Mouse (Mus musculus) kidney, embryonic 16.5 days (tissue): ENCODE results near the gene Larp4. TPM values are rescaled to one million over a fixed set of nuclear protein-coding genes. Genes with fewer than 3 reads are reported as not detected.

Source experiments
- ATAC-seq: fragments of 200-750 bp; cut with Nextera tagmentation; 2 replicates; pipeline ENCODE4 v1.8.0; 2017; ENCODE audit warnings: moderate TSS enrichment; ENCODE audit not compliant: low FRiP score, low TSS enrichment
- H3K27ac ChIP-seq: fragments of 300-500 bp; sonication (generic); 2 replicates; pipeline ENCODE4 v1.5.1; 2014; ENCODE audit warnings: low read length
- H3K27me3 ChIP-seq: fragments of 300-500 bp; sonication (generic); 2 replicates; pipeline ENCODE4 v1.6.1; 2014; ENCODE audit warnings: low read length, control low read depth, mixed read lengths; ENCODE audit not compliant: insufficient read depth
- H3K36me3 ChIP-seq: fragments of 300-500 bp; sonication (generic); 2 replicates; pipeline ENCODE4 v1.6.1; 2014; ENCODE audit warnings: low read length, control low read depth, mixed read lengths; ENCODE audit not compliant: insufficient read depth
- H3K4me1 ChIP-seq: fragments of 300-500 bp; sonication (generic); 2 replicates; pipeline ENCODE4 v1.6.1; 2014; ENCODE audit warnings: low read length, control low read depth, mixed read lengths; ENCODE audit not compliant: insufficient read depth
- H3K4me2 ChIP-seq: fragments of 300-500 bp; sonication (generic); replicated peaks from 2 replicates; pipeline ENCODE4 v1.6.1; 2014; ENCODE audit warnings: low read depth, low read length
- H3K4me3 ChIP-seq: fragments of 300-500 bp; sonication (generic); 2 replicates; pipeline ENCODE4 v1.5.1; 2014; ENCODE audit warnings: mild to moderate bottlenecking, low read length
- H3K9ac ChIP-seq: fragments of 300-500 bp; sonication (generic); replicated peaks from 2 replicates; pipeline ENCODE4 v1.6.1; 2014; ENCODE audit warnings: low read length
- H3K9me3 ChIP-seq: fragments of 300-500 bp; sonication (generic); 2 replicates; pipeline ENCODE4 v1.6.1; 2016; ENCODE audit warnings: low read length, control low read depth
- WGBS: fragments of 180-500 bp; shearing (Covaris S2); extraction: QIAGEN DNeasy Blood & Tissue Kit; methylation state at CpG from one replicate; pipeline ENCODE4 v1.1.7; 2014; 5-methylcytosine and 5-hydroxymethylcytosine counted together
- polyA plus RNA-seq: library from polyadenylated mRNA; unstranded; fragments of >200 nt; fragmentation: Nextera tagmentation; extraction: Ambion mirVana; gene quantifications from 2 replicates; pipeline ENCODE4 v1.2.1, GENCODE M21; 2015

The Larp4 gene
- polyA plus RNA-seq, 1 experiment from 2014 or later, result 33.7 TPM

DNA sequence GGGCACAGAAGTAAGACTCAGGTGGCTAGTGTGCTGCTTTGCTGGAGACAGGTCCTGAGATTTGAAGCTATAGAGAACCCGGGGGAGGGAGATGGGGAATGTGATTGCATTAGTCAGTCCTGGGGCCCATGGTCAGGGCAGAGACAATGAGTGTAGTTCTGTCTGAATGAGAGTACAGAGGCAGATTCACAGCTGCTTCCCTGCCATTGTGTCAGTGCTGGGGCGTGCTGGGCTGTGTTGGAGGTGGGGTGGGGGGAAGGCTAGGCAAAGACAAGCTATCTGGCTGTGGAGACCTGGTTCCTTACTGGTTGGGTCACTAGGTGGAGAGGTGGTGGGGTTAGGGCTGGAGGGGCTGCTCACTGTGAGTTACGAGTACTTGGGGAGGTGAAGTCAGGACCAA is 82.9 kb downstream of the Larp4 start:
- WGBS, result 37% methylated on average over 3 of the region's 3 CpGs
- Histone ChIP-seq H3K4me2 (no peak overlapping the region), H3K27ac (no peak overlapping the region), H3K27me3 (no peaks in the 10 kb centered on the region), H3K4me1 (peaks cover 13% of the 10 kb centered on the region), H3K9me3 (no peaks in the 10 kb centered on the region), H3K4me3 (no peak overlapping the region), H3K9ac (no peak overlapping the region), H3K36me3 (peaks cover 8% of the 10 kb centered on the region; the same call in 1 of the 2 replicates)
- ATAC-seq, result 0 out of 2 replicates have a peak, but pooled peaks have one; percentile 19

DNA sequence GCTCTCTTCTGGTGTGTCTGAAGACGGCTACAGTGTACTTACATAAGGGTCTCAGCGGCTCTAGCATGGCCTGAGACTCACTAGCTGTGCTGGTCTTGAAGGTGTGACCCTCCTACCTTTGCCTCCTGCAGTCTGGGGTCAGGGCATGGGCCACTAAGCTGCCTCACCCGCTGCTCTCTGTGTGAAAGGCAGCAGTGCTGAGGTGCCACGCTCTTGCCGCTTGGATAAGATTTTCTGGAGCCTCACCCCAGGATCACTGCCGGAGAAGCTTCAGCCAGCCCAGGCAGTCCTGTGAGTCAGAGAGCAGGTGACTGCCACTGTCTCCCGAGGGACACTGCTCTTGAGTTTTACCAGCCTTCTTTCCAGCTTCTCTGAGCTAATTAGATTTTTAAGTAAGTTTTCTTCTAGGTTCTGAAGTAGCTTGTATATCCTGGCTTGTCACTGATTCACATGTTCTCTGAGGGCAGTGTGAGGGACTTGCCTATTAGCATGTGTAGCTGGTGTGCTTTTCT is 86.6 kb downstream of the Larp4 start:
- Histone ChIP-seq H3K4me1 (peaks cover 21% of the 10 kb centered on the region), H3K27me3 (no peaks in the 10 kb centered on the region), H3K27ac (no peak overlapping the region), H3K36me3 (no peaks in the 10 kb centered on the region), H3K4me2 (no peak overlapping the region), H3K9me3 (no peaks in the 10 kb centered on the region), H3K4me3 (no peak overlapping the region), H3K9ac (no peak overlapping the region)
- no peak for ATAC-seq
- 65% methylated on average over 7 of the region's 7 CpGs for WGBS

DNA sequence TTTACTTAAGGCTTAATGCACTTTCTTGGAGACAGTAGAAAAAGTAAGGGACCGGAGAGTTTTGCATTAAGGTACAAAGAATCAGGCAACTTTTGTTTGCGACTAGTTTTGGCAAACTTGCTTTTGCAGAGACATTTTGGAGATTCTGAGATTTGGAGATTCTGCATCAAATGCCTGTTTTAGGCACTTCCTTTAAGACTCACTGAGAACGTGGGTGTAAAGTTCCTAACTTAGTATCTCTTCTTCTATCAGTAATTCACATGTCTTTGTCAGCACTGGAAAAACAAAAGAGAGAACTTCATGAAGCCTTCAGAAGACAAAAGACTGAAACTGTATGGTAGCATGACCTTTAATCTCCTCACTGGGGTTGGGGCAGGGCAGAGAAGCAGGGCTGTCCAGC is 87.8 kb downstream of the Larp4 start:
- Histone ChIP-seq H3K4me1 (peaks cover 21% of the 10 kb centered on the region), H3K27ac (no peak overlapping the region), H3K4me3 (no peak overlapping the region), H3K4me2 (no peak overlapping the region), H3K9me3 (no peaks in the 10 kb centered on the region), H3K9ac (no peak overlapping the region), H3K36me3 (no peaks in the 10 kb centered on the region), H3K27me3 (no peaks in the 10 kb centered on the region)
- WGBS, result 87% methylated on average over 3 of the region's 3 CpGs
- no peak for ATAC-seq

DNA sequence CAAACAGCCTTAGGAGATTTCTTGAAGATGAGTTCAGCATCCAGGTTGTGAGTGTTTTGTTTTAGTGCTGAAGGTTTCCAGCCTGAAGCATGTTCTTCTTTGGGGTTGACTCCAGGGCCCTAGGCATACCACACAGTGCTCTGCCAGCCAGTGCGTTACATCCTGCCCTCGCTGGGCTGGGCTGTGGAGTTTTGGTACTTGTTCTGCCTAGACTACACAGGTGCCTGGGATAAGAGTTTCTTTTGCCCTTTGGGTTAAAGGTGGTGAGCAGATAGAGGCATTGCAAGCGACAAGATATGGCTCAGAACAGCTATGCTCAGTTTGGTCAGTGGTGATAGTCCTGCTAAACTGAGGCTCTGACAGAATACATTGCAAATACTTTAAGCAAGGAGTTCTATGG is 88.3 kb downstream of the Larp4 start:
- Histone ChIP-seq H3K9me3 (no peaks in the 10 kb centered on the region), H3K27me3 (no peaks in the 10 kb centered on the region), H3K36me3 (no peaks in the 10 kb centered on the region), H3K9ac (no peak overlapping the region), H3K4me1 (peaks cover 16% of the 10 kb centered on the region), H3K27ac (no peak overlapping the region), H3K4me3 (no peak overlapping the region), H3K4me2 (no peak overlapping the region)
- WGBS, result 90% methylated on average over 3 of the region's 3 CpGs
- ATAC-seq, result no peak

DNA sequence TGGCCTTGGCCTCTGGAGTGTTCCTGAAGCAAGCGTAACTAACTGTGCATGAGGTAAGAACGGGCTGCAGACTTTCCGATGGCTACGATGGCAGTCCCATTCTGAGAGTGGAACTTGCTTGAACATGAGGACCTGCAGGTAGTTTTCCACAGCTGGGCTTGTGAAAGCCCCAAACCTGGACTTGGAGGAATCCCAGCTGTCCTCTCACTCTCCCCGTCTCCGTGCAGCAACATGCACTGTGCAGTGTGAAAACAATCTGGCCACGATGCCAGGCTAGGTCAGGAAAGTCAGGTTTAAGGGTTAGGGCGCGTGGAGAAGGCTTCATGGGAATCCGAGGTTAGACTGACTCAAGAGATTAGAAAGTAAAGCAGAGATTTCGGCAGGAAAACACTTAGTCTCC is 89.0 kb downstream of the Larp4 start:
- WGBS, result 48% methylated on average over 11 of the region's 11 CpGs
- Histone ChIP-seq H3K27me3 (no peaks in the 10 kb centered on the region), H3K9me3 (no peaks in the 10 kb centered on the region), H3K4me3 (no peak overlapping the region), H3K36me3 (no peaks in the 10 kb centered on the region), H3K27ac (no peak overlapping the region), H3K4me1 (peaks cover 13% of the 10 kb centered on the region; the same call in 1 of the 2 replicates), H3K9ac (no peak overlapping the region), H3K4me2 (no peak overlapping the region)
- 0 out of 2 replicates have a peak, but pooled peaks have one; percentile 57 for ATAC-seq

DNA sequence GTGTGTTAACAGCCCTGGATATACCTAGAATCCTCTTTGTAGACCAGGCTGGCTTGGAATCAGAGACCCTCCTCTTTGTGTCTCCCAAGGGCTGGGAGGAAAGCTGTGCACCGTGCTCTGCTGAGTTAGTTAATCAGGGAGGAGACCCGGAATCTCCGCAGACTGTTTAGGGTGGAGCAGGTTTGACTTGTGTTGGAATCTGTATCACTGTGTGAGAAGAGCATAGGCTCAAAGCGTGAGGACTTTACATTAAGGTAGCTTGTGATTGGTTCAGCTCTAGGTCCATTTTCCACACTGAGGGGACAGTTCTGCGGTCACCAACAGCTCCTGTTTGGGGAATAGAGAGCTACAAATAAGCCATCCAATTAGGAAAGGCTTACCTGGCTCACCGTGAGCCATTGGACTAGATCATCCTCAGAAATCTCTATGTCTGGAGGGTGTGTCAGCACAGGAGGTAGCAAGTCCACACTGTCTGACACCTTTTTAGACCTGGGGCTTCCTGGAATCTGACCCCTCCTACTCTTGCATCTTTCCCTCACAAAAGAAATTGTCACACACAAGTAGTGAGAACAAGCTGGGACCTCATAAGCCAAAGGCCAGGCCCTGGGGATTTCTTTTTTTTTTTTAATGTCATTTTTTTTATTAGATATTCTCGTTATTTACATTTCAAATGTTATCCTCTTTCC is 89.9 kb downstream of the Larp4 start:
- no peaks in the 10 kb centered on the region for H3K36me3 ChIP-seq
- H3K27me3 ChIP-seq, result no peaks in the 10 kb centered on the region
- H3K4me1 ChIP-seq, result peaks cover 13% of the 10 kb centered on the region; the same call in 1 of the 2 replicates
- H3K9ac ChIP-seq, result no peak overlapping the region
- no peaks in the 10 kb centered on the region for H3K9me3 ChIP-seq
- WGBS, result 74% methylated on average over 7 of the region's 7 CpGs
- no peak overlapping the region for H3K4me2 ChIP-seq
- H3K4me3 ChIP-seq, result no peak overlapping the region
- no peak overlapping the region for H3K27ac ChIP-seq
- no peak for ATAC-seq

DNA sequence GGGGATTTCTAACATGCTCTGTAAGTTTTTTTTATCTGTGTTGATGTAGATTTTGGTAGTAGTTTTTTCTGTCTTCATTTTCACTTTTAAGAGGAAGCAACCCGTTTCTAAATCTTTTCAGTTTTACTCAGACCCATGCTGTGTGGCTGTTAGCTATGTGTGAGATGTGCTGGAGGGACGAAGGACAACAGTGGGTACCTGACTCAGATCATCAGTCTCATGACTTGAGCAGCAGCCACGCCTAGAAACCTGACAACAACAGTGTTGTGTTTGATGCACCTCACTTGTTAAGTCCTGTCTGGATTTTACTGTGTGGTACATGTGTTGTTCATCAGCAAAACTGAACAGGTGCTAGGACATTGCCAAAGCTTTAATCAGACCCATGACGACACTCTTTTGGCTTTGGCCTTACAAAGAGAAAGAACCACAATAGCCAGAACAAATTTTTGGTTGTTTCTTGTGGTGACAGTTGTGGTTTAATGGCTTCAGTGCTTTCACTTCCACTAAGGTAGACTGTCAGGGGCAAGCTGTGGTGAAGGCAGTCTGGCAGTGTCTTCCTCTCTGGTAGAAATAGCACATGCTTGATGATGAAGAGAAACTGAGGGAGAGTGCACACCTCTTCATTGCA is 90.8 kb downstream of the Larp4 start:
- no peak overlapping the region for H3K4me2 ChIP-seq
- WGBS, result 87% methylated on average over 4 of the region's 4 CpGs
- no peaks in the 10 kb centered on the region for H3K27me3 ChIP-seq
- H3K9ac ChIP-seq, result no peak overlapping the region
- no peak overlapping the region for H3K27ac ChIP-seq
- H3K36me3 ChIP-seq, result no peaks in the 10 kb centered on the region
- no peak overlapping the region for H3K4me3 ChIP-seq
- H3K9me3 ChIP-seq, result no peaks in the 10 kb centered on the region
- no peak for ATAC-seq
- peaks cover 13% of the 10 kb centered on the region; the same call in 1 of the 2 replicates for H3K4me1 ChIP-seq

DNA sequence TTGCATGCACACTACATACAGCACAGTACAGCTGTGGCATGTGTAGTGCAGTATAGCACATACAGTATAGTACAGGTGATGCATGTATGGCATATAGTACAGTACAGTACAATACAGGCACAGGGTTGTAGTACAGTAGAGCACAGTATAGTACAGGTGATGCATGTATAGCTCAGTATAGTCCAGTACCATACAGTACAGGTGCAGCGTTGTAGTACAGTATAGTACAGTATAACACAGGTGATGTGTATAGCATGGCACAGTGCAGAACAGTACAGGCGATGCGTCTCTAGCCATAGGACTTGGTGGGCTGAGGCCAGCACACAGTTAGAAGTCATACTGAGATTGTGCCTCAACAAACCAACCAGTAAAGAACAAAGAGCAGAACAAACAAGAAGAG is 91.5 kb downstream of the Larp4 start:
- Histone ChIP-seq H3K27me3 (no peaks in the 10 kb centered on the region), H3K4me3 (no peak overlapping the region), H3K27ac (no peak overlapping the region), H3K4me1 (peaks cover 14% of the 10 kb centered on the region; the same call in 1 of the 2 replicates), H3K36me3 (no peaks in the 10 kb centered on the region), H3K9ac (no peak overlapping the region), H3K4me2 (no peak overlapping the region), H3K9me3 (no peaks in the 10 kb centered on the region)
- no peak for ATAC-seq
- 91% methylated on average over 3 of the region's 3 CpGs for WGBS

DNA sequence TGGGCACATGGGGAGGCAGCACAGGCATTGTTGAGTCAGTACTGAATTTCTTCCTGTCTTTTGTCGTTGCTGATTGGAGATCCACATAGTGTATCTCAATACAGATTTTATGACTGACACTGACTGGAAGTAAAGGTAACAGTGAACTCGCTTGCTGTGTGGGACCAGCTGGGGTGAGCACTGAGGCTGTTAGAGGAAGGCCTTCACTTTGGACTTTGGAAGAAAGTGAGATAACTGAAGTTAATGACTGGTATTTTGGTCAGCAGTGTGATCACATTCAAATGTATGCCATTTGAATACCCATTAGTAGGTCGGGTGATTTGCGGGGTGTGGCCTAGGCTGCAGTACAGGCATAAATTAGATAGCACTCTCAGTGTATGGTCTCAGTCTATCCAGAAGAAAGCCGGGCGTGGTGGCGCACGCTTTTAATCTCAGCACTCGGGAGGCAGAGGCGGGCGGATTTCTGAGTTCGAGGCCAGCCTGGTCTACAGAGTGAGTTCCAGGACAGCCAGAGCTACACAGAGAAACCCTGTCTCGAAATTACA is 93.4 kb downstream of the Larp4 start:
- Histone ChIP-seq H3K27me3 (no peaks in the 10 kb centered on the region), H3K9me3 (no peaks in the 10 kb centered on the region), H3K36me3 (no peaks in the 10 kb centered on the region), H3K4me1 (peaks cover 22% of the 10 kb centered on the region), H3K9ac (no peak overlapping the region), H3K4me3 (no peak overlapping the region), H3K27ac (no peak overlapping the region), H3K4me2 (no peak overlapping the region)
- no peak for ATAC-seq
- WGBS, result 92% methylated on average over 13 of the region's 13 CpGs
